Mouse (Mus musculus) kidney, postnatal 25 days (tissue): ENCODE data around the gene Olfr455.
A peak's percentile ranks its signal among the peaks of the same experiment; 100 is the strongest.

ENCODE experiments used
- DNase-seq, 2 experiments: peaks; one replicate each; pipeline ENCODE4 v3.0.0; 2021; ENCODE audit warnings: mixed read lengths in 2 of 2

Olfr455 gene

DNA sequence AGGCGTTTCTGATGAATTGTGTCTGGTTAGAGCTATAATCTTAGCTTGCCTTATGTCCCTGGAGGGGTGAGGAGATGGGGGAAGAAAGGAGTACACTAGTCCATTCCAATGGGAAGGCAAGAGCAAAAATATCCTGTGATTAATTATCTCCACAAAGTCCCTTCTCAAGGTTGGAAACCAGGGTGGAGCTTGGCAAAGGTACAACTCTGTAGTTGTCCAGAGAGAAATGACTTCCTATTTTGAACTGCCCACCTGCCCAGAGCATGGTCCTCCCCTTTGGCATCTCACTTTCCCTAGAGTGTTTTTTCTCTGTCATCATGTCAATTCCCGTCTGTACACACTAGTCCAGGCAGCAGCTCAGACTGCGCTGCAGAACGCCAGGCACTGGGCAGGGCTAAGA, at the start of gene Olfr455:
TSS of gene Olfr455 (minus strand) at position 127 of the 400 bp plus-strand sequence.
- DNase-seq = peak in 1 of 2 experiments; percentile 15

DNA sequence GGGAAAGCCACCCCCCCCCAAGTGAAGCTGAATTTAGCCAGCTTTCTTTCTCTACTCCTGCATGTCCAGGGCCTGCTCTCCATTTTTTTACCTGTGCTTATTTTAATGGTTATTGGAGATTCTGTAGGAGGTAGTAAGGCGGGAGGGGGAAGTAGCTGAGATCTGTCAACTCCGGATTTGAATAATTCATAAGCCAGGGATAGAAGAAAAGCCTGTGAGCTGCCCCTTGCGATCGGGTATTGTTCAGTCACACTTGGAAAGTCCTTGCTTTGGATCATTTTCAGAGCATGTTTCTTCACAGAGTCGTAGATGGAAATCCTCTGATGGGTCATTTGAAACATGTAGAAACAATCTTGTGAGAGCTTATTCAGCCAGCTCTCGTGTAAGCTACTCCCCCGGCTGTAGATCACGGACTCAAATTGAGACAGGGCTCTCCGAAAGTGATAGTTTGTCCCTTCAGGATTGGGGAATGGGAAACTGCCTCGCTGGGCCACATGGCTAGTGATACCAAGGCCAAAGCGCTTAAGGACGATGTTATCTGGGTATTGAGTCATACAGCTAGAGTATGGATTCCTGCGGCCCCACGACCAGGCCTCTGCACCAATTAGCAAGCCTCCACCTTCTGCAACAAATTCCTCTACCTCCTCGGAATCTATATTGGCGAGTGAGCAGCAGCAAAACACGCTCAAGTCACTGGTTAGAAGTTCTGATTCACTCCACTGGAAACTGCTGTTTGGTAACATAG, 45.9 kb upstream of the Olfr455 start:
- no peak for DNase-seq

- DNase-seq = no peak
Observed at GRCm38 (mm10) chr6:42586569-42586968, 39.2 kb upstream of the Olfr455 start.

DNA sequence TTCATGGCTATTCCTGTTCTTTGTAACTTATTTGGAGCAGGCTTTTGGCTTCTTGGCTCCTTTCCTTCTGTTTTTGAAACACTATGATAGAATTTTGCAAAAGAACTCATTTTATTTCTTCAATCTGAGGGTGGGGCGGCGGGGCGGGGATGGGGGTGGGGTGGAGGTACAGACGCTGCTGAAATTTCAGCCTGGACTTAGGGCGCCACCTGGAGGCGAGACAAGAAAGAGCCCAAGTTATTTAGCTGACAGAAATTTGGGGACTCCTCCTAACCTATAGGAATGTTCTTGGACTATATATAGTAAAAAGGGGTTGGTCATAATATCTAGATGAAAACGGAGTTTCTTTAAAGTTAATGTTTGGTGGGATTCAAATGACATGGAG, 36.1 kb upstream of the Olfr455 start:
- DNase-seq = peak; percentile 54 to 68

- no peak for DNase-seq
Observed at GRCm38 (mm10) chr6:42582741-42583487, 35.5 kb upstream of the Olfr455 start.

DNA sequence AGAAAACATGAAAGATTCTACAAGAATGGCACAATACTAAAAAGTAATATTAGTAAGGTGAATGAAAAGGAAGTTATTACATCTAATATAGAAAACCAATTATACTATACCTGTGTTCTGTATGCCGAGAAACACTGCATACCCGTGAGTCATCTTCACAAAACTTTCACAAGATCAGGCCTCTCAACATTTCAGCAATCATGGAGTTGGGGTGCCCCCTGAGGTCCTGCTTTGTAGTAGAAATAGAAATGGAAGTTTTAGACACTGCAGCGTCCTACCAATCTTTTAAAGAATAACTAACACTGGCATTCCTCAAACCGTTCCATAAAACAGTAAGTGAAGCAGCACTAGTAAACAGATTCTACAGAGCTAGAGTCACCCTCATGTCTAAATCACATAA, 31.3 kb upstream of the Olfr455 start:
- DNase-seq = no peak

- no peak for DNase-seq
Observed at GRCm38 (mm10) chr6:42577433-42577832, 30.0 kb upstream of the Olfr455 start.

GRCm38 (mm10) chr6:42568205-42568604, 20.8 kb upstream of the Olfr455 start:
- DNase-seq = no peak

DNA sequence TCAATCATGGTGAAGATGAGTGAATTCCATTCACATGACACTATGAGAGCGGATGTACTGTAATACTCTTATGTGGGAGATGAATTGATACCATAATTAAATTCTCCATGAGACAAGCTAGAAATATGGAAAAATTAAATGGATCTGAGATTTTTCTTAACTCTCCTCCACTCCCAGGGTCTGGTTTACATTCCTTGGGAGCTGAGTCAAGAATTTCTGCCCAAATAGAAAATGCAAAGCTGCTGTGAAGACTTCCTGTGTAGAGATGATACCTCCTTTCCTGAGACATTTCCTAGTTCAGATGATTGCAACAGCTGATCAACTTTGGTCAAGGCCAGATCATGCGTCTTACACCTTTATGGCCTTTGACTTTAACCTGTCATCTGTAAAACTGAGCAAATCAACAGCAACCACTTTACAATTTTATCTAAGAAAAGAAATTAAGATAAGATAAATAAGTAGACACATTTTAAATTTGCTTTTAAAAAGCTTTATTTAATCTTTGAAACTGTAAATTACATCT, 18.8 kb upstream of the Olfr455 start:
- no peak for DNase-seq

- DNase-seq = no peak
Observed at GRCm38 (mm10) chr6:42562280-42562679, 14.9 kb upstream of the Olfr455 start.

GRCm38 (mm10) chr6:42560885-42561284, 13.5 kb upstream of the Olfr455 start:
- DNase-seq = no peak

DNA sequence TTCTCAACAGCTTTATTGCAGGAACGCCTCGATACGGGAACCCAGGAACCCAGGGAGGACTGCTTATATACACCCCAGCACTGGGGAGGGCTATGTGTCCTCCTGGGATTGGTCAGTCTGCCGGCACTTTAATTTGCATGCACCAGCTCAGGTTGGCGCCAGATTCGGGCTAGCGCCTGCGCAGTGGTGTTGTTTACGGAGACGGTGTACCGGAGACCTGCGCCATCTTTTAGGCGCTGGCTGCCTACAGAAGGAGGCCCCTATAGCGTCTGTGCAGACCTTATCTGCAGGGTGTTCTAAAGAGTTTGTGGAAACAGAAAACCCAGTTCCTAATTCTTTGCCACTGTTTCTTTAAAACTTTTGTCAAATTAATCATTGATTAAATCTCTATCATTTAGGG, 11.3 kb upstream of the Olfr455 start:
- no peak for DNase-seq

GRCm38 (mm10) chr6:42546180-42546579, 1.2 kb downstream of the Olfr455 start:
- no peak for DNase-seq

GRCm38 (mm10) chr6:42545451-42545885, 1.9 kb downstream of the Olfr455 start:
- peak in 1 of 2 experiments; percentile 9 for DNase-seq

GRCm38 (mm10) chr6:42544846-42545245, 2.5 kb downstream of the Olfr455 start:
- no peak for DNase-seq

- peak; percentile 52 to 63 for DNase-seq
Observed at GRCm38 (mm10) chr6:42542036-42543031, 5.1 kb downstream of the Olfr455 start.

GRCm38 (mm10) chr6:42540681-42541080, 6.7 kb downstream of the Olfr455 start:
- DNase-seq = no peak

GRCm38 (mm10) chr6:42539711-42540110, 7.7 kb downstream of the Olfr455 start:
- DNase-seq = no peak

DNA sequence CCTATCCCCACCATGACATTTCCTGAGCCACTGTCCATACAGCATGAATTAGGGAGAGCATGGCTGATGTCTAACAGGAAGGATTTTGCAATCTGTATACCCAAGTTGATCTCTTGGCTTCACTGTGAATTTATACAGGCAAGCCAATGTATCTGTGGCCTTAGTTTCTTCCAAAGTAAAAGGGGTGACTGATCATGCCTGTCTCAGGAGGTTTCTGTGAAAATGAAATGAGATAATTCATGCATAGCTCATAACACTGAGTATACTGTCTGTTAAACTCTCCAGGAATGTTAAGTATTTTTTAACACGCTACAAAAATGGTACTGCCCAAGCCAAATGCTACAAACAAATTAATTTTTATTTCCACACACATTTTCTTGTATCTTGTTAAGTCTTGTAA, 33.9 kb downstream of the Olfr455 start:
- DNase-seq = no peak

DNA sequence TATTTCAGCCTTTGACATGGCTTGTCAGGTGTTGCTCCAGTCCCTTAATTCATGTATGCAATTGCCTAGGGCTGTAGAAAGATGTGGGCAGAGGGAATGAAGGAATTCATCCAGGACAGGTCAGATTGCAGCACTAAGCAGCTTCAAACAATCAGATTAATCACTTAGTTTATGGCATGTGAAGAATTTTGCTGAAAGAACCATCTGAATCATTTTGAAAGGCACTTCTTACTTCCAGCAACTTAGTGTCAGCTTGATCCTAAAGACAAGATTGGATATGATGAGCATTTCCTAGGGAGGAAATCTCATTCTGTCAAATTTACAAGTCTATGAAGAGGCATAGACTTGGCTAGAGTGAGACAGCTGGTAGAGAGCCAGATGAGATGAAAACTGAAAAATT, 38.1 kb downstream of the Olfr455 start:
- DNase-seq = no peak

DNA sequence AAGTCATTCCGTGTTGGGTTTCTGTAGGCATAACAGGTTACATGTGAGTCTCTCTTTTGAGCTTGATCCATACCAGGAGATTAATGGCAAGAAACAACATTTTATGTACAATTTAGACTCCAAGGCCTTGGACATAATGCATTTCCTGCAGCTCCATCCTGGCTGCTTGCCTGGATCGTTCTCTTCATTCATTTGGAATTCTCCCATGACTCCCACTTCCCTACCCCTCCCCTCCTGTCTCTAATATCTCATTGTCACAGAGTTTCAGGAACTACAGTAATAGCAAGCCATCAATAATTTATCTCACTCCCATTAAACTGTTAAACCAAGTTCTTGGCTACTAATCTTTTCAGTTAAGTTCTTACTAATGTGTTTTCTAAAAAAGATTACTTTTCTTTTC, 43.9 kb downstream of the Olfr455 start:
- peak; percentile 37 to 39 for DNase-seq

- DNase-seq = no peak
Observed at GRCm38 (mm10) chr6:42489731-42490130, 57.7 kb downstream of the Olfr455 start.

DNA sequence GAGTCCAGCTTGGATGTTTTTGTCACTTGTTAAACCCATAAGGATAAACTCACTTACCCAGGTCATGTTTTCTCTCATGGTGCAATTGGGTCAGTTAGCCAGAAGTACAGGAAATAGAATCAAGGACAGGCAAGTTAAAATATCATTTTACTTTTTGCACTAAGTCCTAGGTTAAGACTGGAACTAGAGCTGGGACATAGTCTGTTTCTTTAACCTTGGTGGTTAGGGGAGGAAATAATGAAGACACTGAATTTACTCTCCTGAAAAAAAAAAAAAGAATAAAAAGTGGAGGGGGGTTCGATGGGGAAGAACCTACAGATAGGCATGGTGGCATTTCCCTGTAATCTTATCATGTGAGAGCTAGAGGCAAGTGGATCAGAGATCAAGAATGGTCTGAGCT, 60.3 kb downstream of the Olfr455 start, which contains the start of gene Olfr456:
TSS of gene Olfr456 (minus strand) at position 101 of the 400 bp plus-strand sequence.
- DNase-seq = no peak
